Mouse (Mus musculus): ENCODE results near the gene Tle3.

Tle3 gene

DNA sequence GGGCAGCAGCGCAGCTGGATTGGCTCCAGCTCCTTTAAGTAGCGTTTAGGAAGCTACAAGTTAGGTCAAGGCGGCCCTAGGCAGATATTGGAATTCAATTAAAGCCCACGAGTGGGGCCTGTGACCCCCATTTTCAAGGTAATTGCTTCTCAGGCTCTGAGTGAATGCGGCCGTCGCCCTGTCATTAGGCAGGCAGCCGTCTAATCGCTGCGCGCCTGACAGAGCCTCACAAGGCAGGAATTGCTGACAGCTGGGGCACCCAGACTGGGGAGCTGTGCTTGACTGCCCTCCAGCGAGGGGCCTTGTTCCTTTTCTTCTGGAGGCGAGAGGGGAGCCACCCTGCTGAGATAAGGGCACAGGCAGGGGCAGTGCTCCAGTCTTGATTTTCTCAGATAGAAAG, 24.3 kb downstream of the Tle3 start:
- DNase-seq (ENCODE audit: low spot score) = peak; percentile 74

- DNase-seq (ENCODE audit: low spot score) = no peak
Measured at GRCm38 (mm10) chr9:61397130-61397529, 25.0 kb downstream of the Tle3 start.

GRCm38 (mm10) chr9:61398160-61398559, 26.0 kb downstream of the Tle3 start:
- no peak for DNase-seq (ENCODE audit: low spot score)

- no peak for DNase-seq (ENCODE audit: low spot score)
Measured at GRCm38 (mm10) chr9:61400132-61400531, 28.0 kb downstream of the Tle3 start.

- DNase-seq (ENCODE audit: low spot score) = no peak
Measured at GRCm38 (mm10) chr9:61401664-61402063, 29.5 kb downstream of the Tle3 start.

DNA sequence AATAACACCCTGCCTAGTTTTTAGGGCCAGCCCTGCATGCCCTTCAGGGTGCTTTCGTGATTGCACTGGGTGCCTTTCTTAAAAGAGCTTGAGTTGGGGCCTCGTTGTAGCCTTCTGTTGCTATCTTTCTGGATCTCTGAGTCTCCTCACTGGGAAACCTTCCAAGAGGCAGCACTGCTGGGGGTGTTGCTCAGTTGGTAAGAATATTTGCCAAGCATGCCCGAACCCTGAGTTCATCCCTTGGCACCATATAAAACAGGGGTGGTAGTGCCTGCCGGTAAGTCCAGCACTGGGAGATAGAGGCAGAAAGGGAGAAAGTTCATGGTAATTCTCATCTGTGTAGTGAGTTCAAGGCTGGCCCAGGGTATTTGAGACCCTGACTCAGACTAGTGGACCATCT, 30.1 kb downstream of the Tle3 start:
- DNase-seq (ENCODE audit: low spot score) = no peak

DNA sequence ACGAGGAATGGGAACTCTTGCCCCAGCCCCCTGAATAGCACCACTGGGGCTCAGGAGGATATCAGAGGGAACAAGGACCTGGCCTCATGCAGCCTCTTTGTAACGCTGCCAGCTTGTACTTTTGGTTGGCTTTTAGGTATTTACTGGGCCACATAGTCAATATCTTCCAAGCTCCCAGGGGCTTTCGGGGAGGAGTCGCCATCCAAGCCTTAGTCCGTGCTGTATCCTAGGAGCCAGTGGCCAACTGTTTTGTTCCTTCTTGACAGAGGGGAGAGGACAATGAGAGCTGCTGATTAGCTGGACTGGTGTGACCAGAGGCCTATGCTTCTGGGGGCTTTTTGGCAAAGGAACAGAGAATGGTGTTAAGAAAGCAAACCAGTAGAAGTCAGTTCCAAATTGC, 30.6 kb downstream of the Tle3 start:
- DNase-seq (ENCODE audit: low spot score) = peak; percentile 31

DNA sequence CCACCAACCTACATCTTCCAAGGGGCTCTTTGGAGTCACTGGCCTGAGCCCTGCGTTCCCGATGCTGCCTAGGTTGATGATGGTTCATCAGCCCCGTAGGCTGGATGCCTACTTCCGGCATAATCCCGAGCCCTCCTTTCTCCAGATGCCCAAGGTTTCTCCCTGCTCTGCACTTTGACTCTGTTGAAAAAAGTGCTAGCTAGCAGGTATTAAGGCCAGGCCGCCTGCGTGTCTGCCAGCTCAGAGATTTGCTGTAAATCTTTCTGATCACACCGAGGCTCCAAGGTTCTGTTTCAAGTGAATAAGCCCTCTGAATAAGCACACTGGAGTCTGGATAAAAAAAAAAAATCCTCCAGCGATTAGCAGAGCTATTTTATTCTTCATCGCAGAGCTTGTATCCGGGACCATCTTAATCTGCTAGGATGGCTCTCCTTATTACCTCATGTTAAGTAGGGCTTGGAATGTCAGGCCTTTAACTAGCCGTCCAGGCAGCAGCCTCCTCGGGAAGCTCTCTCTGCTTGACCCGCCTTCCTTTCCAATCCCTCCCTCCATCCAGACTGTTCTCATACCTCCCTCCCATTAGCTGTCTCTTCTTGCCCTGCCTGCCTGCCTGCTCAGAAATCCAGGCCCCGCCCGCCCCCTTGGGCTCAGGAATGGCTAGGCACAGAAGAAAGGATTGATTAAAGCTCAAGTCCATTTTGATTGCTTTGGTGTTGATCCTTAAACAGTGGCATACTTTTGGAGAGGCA, 31.9 kb downstream of the Tle3 start:
- DNase-seq (ENCODE audit: low spot score) = peak; percentile 52

- DNase-seq (ENCODE audit: low spot score) = no peak
Measured at GRCm38 (mm10) chr9:61404615-61404980, 32.4 kb downstream of the Tle3 start.

- peak; percentile 75 for DNase-seq (ENCODE audit: low spot score)
Measured at GRCm38 (mm10) chr9:61404998-61405621, 32.9 kb downstream of the Tle3 start.

DNA sequence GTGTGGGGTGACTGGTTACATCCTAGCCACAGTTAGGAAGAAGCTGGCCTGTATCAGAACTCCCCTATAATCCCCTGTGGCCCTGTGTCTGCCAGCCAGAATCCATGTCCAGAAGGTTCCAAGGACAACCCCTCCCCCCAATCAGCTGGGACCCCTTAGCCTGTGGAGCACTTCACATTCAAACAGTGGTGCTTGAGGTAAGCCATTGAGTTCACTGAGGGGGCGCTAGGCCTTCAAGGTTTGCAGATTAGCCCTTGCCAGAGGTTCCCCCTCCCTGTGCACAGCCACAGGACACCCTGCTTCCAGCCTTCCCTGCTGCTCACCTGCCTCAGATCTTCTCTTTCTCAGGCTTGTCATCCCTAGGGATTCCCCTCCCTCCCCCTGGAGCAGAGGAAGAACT, 34.2 kb downstream of the Tle3 start:
- DNase-seq (ENCODE audit: low spot score) = no peak

GRCm38 (mm10) chr9:61409046-61409445, 36.9 kb downstream of the Tle3 start:
- DNase-seq (ENCODE audit: low spot score) = no peak

DNA sequence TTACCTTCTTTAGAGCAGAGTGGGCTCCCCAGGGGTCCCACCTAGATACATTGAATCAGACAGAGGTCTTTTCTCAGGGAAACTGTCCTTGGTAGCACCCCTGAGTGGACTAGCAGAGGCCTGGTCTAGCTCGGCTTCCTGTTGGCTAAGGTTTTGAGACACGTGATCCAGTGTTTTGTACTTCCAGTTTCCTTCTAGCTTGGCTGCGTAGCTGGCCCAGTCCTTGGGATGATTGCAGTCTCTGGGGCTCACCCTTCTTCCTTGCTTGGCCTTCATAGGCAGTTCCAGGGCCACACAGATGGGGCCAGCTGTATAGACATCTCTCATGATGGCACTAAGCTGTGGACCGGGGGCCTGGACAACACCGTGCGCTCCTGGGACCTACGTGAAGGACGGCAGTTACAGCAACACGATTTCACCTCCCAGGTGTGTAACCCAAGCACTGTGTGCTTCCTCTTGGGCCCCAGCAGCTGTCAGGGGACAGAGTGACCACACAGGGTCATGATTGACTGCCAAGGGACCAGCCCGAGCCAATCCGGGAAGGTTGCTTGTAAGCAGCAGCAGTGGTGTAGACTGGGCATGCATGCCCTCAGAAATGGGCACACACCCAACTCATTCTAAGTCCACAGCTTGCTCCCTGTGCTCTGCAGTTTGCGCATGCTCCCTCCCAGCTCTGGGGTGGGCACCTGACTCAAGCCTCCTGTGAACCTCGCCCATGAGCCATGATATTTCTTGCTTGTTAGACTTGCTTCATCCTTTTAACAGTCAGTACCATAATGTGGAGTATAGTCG, 41.7 kb downstream of the Tle3 start:
- DNase-seq (ENCODE audit: low spot score) = no peak

- DNase-seq (ENCODE audit: low spot score) = no peak
Measured at GRCm38 (mm10) chr9:61416571-61416970, 44.4 kb downstream of the Tle3 start.

DNA sequence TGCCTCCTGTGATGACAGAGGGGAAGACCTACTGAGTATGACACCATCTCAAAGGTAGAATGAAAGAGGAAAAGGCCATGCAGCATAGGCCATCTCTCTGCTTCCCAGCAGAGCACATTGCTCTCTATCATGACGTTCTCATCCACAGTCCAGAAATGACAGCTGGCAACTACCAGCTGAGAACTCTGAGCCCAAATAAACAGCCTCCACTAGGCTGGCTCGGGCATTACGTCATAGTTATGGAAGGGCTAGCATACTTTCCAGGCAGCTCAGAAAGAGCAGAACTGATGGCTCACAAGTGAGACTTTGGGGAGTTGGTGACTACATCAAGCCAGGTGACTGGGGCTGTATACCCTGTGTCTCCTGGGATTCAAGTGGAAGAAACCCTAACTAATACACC, 49.5 kb downstream of the Tle3 start:
- no peak for DNase-seq (ENCODE audit: low spot score)

- no peak for DNase-seq (ENCODE audit: low spot score)
Measured at GRCm38 (mm10) chr9:61424245-61424644, 52.1 kb downstream of the Tle3 start.

GRCm38 (mm10) chr9:61426493-61426892, 54.3 kb downstream of the Tle3 start:
- no peak for DNase-seq (ENCODE audit: low spot score)

- no peak for DNase-seq (ENCODE audit: low spot score)
Measured at GRCm38 (mm10) chr9:61427051-61427450, 54.9 kb downstream of the Tle3 start.

GRCm38 (mm10) chr9:61427901-61428300, 55.7 kb downstream of the Tle3 start:
- no peak for DNase-seq (ENCODE audit: low spot score)

- no peak for DNase-seq (ENCODE audit: low spot score)
Measured at GRCm38 (mm10) chr9:61431830-61432229, 59.7 kb downstream of the Tle3 start.

- DNase-seq (ENCODE audit: low spot score) = no peak
Measured at GRCm38 (mm10) chr9:61433206-61433605, 61.0 kb downstream of the Tle3 start.

- DNase-seq (ENCODE audit: low spot score) = peak; percentile 17
Measured at GRCm38 (mm10) chr9:61434062-61434461, 61.9 kb downstream of the Tle3 start.
